Mouse (Mus musculus): Measurements from ENCODE around the gene Ltbp4. TPM values are rescaled to one million over a fixed set of nuclear protein-coding genes. Genes with fewer than 3 reads are reported as not detected.

The Ltbp4 gene
- polyA plus RNA-seq, 1 experiment from 2014 or later: 19.2 TPM

DNA sequence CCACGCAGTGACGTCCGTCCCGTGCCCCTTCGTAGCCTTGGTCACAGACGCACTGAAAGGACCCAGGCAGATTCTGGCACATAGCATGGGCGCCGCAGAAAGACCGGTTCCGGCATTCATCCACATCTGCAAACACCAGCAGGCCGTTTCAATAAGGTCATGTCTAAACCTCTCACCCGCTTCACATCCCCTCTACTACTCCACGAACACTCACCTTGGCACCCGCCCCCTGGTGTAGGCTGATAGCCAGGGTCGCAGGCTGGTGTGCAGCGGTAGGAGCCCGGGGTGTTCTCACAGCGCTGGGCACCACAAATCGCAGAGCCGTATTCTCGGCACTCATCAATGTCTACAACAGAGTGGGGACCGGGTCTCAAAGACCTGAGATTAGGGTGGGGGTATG, 18.1 kb downstream of the Ltbp4 start:
- no peak overlapping the region for H3K4me3 ChIP-seq
- peaks cover 31% of the 10 kb centered on the region for H3K27me3 ChIP-seq (ENCODE audit: insufficient read depth, poor library complexity, severe bottlenecking)
- no peak overlapping the region for H3K27ac ChIP-seq
- 0 out of 2 replicates have a peak, but pooled peaks cover 1% of the 10 kb centered on the region for H3K36me3 ChIP-seq
- H3K9me3 ChIP-seq: peaks cover 1% of the 10 kb centered on the region; the same call in 1 of the 2 replicates
- no peak for DNase-seq (ENCODE audit: low spot score)
- H3K4me1 ChIP-seq: peaks cover 8% of the 10 kb centered on the region
- WGBS: 81% methylated on average over 22 of the region's 22 CpGs

DNA sequence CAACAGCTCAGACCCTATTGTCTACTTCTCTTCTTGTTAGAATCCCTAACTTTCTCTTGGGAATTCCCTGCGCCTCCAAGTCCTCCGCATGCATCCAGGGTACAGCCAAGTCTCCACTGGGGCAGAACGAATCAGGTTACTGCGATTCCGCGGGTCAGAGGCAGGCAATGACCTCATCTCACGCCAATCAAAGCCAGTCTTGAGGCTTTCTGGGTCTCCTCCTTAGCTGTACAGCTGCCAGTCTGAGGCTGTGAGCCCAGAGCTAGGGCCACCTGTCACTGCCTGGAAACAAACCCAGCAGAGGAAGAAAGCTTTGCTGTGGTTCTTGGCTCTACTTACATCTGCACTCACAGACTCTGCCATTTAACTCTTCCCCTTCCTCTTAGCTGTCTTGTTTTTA, 21.5 kb downstream of the Ltbp4 start:
- peaks cover 10% of the 10 kb centered on the region; the same call in 1 of the 2 replicates for H3K9me3 ChIP-seq
- no peak overlapping the region for H3K4me3 ChIP-seq
- H3K36me3 ChIP-seq: peaks cover 6% of the 10 kb centered on the region; the same call in 1 of the 2 replicates
- no peak overlapping the region for H3K27ac ChIP-seq
- no peak for DNase-seq (ENCODE audit: low spot score)
- peaks cover under 1% of the 10 kb centered on the region; the same call in 1 of the 2 replicates for H3K4me1 ChIP-seq
- 51% methylated on average over 7 of the region's 7 CpGs for WGBS
- H3K27me3 ChIP-seq (ENCODE audit: insufficient read depth, poor library complexity, severe bottlenecking): peaks cover 11% of the 10 kb centered on the region

DNA sequence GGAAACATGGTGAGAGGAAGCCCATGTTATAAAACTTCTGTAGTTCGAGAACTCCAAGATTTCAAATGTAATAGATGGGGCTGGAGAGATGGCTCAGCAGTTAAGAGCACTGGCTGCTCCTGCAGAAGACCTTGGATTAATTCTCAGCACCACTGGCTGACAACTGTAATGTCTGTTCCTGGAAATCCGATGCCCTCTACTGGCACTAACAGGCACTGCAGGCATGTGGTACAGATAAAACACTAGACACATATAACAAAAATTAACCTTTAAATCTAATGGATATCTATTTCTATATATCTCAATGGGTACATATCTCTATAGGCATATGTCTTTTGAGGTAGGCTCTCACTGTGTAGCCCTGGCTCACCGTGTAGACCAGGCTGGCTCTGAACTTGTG, 23.1 kb downstream of the Ltbp4 start:
- Histone ChIP-seq H3K36me3 (peaks cover 6% of the 10 kb centered on the region; the same call in 1 of the 2 replicates), H3K4me1 (peaks cover 12% of the 10 kb centered on the region), H3K27me3 (ENCODE audit: insufficient read depth, poor library complexity, severe bottlenecking) (peaks cover 27% of the 10 kb centered on the region), H3K27ac (no peak overlapping the region), H3K4me3 (no peak overlapping the region), H3K9me3 (peaks cover 10% of the 10 kb centered on the region; the same call in 1 of the 2 replicates)
- DNase-seq (ENCODE audit: low spot score): no peak
- 88% methylated on average over 3 of the region's 3 CpGs for WGBS

DNA sequence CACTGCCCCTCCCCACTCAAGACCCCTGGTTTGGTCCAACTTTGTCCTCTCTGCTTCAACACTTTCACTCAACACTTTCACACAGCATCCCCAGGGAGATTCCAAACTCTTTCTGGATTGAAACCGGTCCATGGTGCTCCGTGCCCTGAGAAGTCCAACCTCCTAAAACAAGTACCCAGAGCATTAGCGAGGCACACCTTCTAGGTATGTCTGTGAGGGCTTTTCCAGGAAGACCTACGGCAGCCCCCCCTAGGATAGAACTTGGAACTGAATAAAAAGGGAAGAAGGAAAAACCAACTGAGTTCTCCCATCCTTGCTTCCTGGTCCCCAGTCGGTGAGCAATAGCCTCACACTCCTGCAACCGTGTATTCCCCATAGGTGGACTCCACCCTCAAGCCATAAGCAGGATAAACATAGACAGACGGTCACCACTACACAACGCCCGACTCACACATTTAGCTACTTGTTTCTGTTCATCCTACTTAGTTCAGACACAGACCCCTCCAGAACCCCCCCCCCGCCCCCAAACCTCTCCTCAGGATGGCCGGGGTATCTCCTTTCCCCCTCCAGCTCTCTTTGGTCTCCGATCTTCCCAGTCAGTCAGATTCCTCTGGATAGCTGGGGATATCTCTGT, 25.7 kb downstream of the Ltbp4 start:
- no peak overlapping the region for H3K27ac ChIP-seq
- WGBS: 86% methylated on average over 12 of the region's 12 CpGs
- peaks cover 42% of the 10 kb centered on the region for H3K27me3 ChIP-seq (ENCODE audit: insufficient read depth, poor library complexity, severe bottlenecking)
- peaks cover 16% of the 10 kb centered on the region for H3K4me1 ChIP-seq
- no peak for DNase-seq (ENCODE audit: low spot score)
- peaks cover 10% of the 10 kb centered on the region; the same call in 1 of the 2 replicates for H3K9me3 ChIP-seq
- H3K4me3 ChIP-seq: no peak overlapping the region
- H3K36me3 ChIP-seq: peaks cover 6% of the 10 kb centered on the region; the same call in 1 of the 2 replicates

DNA sequence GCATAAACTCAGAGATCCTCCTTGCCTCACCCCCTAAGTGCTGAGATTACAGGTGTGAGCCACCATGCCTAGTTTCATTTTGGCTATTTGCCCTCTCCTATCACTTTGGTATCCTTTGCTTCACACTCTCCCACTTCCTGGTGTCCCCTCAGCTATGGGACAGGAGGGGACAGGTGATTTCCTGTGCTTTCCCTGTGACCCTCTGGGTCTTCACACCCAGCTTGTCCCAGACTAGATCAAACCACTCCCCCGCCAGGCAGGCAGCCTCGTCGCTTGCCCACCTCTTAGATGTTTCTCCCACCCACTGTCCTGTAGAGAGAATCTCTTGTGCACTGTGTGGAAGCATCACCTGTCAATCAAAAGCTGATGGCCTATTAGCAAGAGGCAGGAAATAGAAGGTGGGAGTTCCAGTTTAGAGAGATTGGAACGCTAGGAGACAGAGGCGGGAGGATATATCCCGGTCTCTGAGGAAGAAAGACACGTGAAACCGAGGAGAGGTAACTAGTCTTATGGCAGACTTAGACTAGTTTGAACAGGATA, 26.4 kb downstream of the Ltbp4 start:
- Histone ChIP-seq H3K27me3 (ENCODE audit: insufficient read depth, poor library complexity, severe bottlenecking) (peaks cover 48% of the 10 kb centered on the region), H3K4me3 (peak overlapping the region; percentile 52; the same call in 1 of the 2 replicates), H3K27ac (no peak overlapping the region), H3K36me3 (peaks cover 6% of the 10 kb centered on the region; the same call in 1 of the 2 replicates), H3K9me3 (peaks cover 10% of the 10 kb centered on the region; the same call in 1 of the 2 replicates), H3K4me1 (peaks cover 16% of the 10 kb centered on the region)
- no peak for DNase-seq (ENCODE audit: low spot score)
- WGBS: 37% methylated on average over 8 of the region's 8 CpGs

DNA sequence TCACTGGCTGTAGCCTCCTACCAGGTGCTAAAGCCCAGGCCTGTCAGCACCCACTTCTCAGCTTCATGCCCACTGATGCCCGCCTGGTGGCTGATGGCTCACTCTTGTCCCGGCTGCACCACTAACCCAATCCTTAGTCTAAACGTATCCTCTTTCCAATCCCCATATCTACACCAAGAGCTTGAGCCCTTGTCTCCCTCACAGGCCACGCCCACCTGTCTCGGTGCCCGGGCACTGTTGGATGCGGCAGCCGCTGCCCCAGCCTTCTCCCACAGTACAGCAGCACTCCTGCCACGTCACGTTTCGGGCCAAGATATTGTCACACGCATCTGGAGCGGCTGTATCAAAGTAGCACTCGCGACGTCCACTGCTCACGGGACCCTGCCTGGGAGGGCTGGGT, 27.2 kb downstream of the Ltbp4 start:
- Histone ChIP-seq H3K4me3 (peak overlapping the region; percentile 52), H3K9me3 (peaks cover 10% of the 10 kb centered on the region; the same call in 1 of the 2 replicates), H3K27ac (no peak overlapping the region), H3K4me1 (peaks cover 16% of the 10 kb centered on the region), H3K27me3 (ENCODE audit: insufficient read depth, poor library complexity, severe bottlenecking) (peaks cover 56% of the 10 kb centered on the region), H3K36me3 (peaks cover 6% of the 10 kb centered on the region; the same call in 1 of the 2 replicates)
- 8% methylated on average over 17 of the region's 17 CpGs for WGBS
- DNase-seq (ENCODE audit: low spot score): no peak

DNA sequence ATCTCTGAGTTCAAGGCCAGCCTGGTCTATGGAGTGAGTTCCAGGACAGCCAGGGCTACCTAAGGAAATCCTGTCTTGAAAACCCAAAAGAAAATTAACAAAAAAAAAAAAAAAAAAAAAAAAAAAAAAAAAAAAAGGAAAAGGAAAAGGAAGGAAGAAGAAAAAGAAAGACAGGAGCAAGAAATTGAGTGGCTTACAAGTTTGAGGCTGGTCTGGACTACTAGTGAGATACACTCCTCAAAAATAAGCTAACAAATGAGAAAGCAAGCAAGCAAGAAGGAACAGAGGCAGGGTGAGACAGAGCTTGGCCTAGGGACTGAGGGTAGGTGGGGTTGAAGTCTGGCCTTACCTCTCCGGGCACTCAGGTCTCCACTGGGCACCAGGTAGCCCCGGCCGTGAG, 27.7 kb downstream of the Ltbp4 start:
- H3K4me3 ChIP-seq: peak overlapping the region; percentile 52
- no peak for DNase-seq (ENCODE audit: low spot score)
- 51% methylated on average over 3 of the region's 3 CpGs for WGBS

DNA sequence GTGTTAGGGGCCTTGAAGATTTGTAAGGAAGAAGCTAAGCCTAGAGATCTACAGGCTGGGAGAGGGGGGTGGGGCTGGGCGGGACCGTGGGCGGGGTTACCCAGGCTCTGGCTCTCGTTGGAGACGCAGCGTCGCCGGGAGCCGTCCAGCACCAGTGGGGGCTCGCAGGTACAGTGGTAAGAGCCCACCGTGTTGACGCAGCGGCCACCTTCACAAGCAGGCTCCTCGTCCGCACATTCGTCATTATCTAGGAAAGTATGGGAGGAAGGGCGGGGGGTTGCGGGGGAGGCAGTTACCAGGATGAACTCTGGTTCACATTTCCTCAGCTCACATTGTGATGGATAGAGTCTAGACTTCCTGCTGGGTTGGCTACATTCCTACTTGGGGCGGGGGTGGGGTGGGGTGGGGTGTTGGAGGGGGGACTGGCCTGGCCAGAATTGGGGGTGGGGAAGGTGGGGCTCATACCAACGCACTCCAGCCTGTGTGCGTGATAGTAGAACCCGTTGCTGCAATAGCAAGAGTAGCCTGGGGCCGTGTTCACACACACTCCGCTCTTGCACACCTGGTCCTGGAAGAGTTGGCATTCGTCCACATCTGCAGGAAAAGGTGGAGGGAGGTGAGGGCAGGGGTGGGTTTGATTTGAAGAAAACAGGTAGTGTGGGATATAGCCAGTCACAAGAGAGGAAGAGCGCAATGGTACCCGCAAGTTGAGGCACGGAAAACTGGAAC, 28.5 kb downstream of the Ltbp4 start:
- Histone ChIP-seq H3K9me3 (peaks cover 5% of the 10 kb centered on the region; the same call in 1 of the 2 replicates), H3K4me3 (peak overlapping the region; percentile 53), H3K27me3 (ENCODE audit: insufficient read depth, poor library complexity, severe bottlenecking) (peaks cover 69% of the 10 kb centered on the region), H3K27ac (peak overlapping the region; percentile 25; the same call in 1 of the 2 replicates), H3K36me3 (peaks cover 1% of the 10 kb centered on the region; the same call in 1 of the 2 replicates), H3K4me1 (peaks cover 16% of the 10 kb centered on the region)
- WGBS: 9% methylated on average over 28 of the region's 28 CpGs
- DNase-seq (ENCODE audit: low spot score): no peak

More for the DNA sequence above, 27.7 kb downstream of the Ltbp4 start:
- H3K9me3 ChIP-seq: peaks cover 10% of the 10 kb centered on the region; the same call in 1 of the 2 replicates
- H3K36me3 ChIP-seq: peaks cover 6% of the 10 kb centered on the region; the same call in 1 of the 2 replicates
- peaks cover 61% of the 10 kb centered on the region for H3K27me3 ChIP-seq (ENCODE audit: insufficient read depth, poor library complexity, severe bottlenecking)
- no peak overlapping the region for H3K27ac ChIP-seq
- H3K4me1 ChIP-seq: peaks cover 16% of the 10 kb centered on the region

DNA sequence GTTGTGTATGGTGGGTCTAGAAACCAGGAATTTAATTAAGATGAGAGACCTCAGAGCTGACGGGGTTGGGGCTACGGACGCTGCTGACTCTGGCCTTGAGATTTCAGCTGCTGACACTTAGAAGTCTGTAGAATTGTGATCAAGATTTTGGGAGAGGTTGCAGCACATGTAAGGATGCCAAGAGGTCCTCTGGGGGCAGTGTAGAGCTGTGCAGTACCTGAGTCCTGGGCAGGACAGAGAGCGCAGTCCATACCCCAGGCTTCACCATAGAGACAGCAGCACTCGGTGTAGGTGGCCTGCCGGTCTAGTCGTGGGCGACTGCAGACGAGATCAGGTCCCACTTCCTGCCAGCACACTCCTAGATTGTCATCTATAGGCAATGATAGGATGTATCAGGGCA, 29.9 kb downstream of the Ltbp4 start:
- Histone ChIP-seq H3K27me3 (ENCODE audit: insufficient read depth, poor library complexity, severe bottlenecking) (peaks cover 80% of the 10 kb centered on the region), H3K36me3 (no peaks in the 10 kb centered on the region)
- WGBS: 63% methylated on average over 9 of the region's 9 CpGs

DNA sequence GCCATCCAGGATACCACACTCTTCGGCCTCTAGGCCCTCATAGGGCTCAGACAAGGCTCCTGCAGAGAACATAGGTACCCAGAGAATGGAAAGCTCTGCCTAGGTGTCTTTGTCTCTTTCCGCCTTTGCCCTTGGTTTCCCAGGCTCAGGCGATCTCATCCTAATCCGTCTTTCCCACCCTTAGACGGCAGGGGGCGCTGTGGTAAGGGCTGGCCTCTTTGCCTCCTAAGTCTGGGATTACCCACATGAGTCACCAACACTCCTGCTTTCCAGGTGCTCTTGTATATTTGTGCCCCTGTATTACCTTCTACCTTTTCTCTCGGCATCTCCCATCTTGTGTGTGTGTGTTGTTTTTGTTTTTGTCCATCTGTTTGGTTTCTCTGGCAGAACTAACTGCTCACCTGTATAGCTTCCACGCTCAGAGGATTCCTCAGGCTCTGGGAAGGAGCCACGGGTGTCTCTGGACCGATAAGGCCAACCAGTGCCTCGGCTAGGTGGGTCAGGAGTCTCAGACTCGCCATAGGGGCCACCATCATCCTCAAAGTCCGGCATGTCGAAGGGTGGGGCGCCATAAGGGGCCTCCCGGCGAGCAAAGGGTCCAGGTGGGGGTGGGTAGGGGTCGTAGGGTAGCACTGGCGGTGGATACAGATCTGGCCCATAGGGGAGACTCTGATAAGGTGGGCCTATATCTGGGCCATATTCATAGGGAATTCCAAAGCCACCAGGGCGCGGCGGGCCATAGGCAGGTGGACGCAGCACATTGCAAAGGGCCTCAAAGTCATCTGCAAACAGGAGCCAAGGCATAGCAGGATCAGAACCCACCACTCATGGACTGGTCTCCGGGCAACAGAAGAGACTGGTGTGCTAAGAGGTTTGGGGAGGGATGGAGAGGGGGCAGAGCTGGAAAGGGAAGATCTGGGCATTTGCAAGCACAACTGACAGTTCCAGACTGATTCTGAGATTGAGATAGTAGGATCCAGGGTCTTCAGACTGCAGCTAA, 31.0 kb downstream of the Ltbp4 start:
- 70% methylated on average over 24 of the region's 24 CpGs for WGBS
- Histone ChIP-seq H3K27me3 (ENCODE audit: insufficient read depth, poor library complexity, severe bottlenecking) (peaks cover 74% of the 10 kb centered on the region), H3K27ac (no peak overlapping the region), H3K4me1 (peaks cover 16% of the 10 kb centered on the region), H3K36me3 (no peaks in the 10 kb centered on the region), H3K4me3 (no peak overlapping the region), H3K9me3 (no peaks in the 10 kb centered on the region)
- DNase-seq (ENCODE audit: low spot score): no peak

More for the DNA sequence above, 29.9 kb downstream of the Ltbp4 start:
- no peak for DNase-seq (ENCODE audit: low spot score)
- Histone ChIP-seq H3K27ac (no peak overlapping the region), H3K4me1 (peaks cover 16% of the 10 kb centered on the region), H3K4me3 (no peak overlapping the region), H3K9me3 (no peaks in the 10 kb centered on the region)

DNA sequence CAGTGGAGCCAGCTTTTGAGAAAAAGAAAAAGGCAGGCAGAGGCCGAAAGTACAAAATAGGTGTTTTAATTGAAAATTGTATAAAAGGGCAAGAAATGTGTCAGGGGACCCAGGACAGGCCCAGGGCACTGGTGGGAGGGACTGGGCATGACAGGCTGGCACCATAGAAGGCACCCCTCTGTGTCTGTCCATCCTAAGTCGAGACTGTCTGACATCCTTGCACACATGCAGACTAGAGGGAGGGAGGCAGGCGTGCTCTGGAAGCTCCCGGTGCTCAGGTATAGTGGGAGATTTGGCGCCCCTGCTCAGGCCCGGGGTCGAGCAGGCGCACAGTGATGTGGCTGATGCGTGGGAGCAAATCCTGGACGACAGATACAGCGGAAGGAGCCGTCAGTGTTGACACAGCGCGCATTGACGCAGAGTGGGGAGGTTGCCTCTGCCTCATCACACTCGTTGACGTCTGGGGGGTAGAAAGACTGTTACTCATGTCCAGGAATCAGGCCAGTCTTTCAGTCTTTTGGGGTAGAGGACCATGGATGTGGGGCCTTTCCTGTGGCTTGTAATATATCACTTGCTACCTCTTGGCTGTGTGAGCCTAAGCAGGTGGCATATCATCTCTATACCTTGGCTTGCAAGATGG, 32.3 kb downstream of the Ltbp4 start:
- H3K36me3 ChIP-seq: no peaks in the 10 kb centered on the region
- WGBS: 80% methylated on average over 17 of the region's 17 CpGs
- H3K27me3 ChIP-seq (ENCODE audit: insufficient read depth, poor library complexity, severe bottlenecking): peaks cover 61% of the 10 kb centered on the region
- H3K9me3 ChIP-seq: no peaks in the 10 kb centered on the region
- H3K27ac ChIP-seq: no peak overlapping the region
- DNase-seq (ENCODE audit: low spot score): no peak
- H3K4me1 ChIP-seq: peaks cover 8% of the 10 kb centered on the region
- no peak overlapping the region for H3K4me3 ChIP-seq
